Mouse (Mus musculus) heart, postnatal 0 days (tissue): ENCODE data around the gene Sufu.

Experiments used
- CTCF ChIP-seq: IDR thresholded peaks from 2 replicates; pipeline ENCODE4 v1.5.1; 2016; ENCODE audit warnings: antibody characterized with exemption, control low read depth, low read depth
- EP300 ChIP-seq: IDR thresholded peaks from 2 replicates; pipeline ENCODE4 v1.6.1; 2016; ENCODE audit warnings: antibody characterized with exemption, low read depth

DNA sequence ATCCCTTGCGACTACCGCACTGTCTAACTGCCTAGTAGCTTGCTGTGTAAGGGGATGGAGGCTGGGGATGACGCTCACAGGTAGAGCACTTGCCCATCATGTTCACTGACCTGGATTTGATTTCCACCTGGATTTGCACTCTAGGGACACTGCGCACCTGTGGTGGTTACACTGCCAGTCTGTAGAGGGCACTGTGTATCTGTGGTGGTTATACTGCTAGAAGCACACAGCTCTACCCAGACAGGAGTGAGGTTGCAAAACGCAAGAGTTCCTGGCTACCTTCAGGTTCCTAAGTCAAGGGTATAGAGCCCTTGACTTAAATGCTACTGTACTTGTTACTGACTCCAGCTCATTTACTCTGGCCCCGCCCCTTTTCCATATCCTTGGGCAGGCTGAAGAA, 141.5 kb downstream of the Sufu start:
- peak; percentile 50 for TF ChIP-seq CTCF
- no peak for TF ChIP-seq EP300
